Mouse (Mus musculus): ENCODE data around the gene Mmrn2. TPM values are rescaled to one million over a fixed set of nuclear protein-coding genes. Genes with fewer than 3 reads are reported as not detected.

Mmrn2 gene
- polyA plus RNA-seq, 1 experiment from 2014 or later: 6.4 TPM

DNA sequence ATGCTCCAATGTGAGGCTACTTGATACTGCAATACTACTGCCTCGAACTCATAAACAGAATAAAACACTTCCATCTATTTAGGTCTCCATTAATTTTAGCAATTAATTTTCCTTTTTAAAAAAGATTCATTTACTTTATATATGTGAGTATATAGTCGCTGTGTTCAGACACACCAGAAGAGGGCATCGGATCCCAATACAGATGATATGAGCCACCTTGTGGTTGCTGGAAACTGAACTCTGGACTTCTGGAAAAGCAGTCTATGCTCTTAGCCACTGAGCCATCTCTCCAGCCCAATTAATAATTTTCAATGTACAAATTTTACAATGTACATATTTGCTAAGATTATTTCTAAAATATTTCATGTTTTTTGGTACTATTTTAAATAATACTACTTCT is 53.0 kb downstream of the Mmrn2 start:
- no peak for DNase-seq (ENCODE audit: low spot score)
- Histone ChIP-seq H3K4me1 (no peaks in the 10 kb centered on the region), H3K36me3 (replicated peaks) (peaks cover 99% of the 10 kb centered on the region), H3K4me3 (no peak overlapping the region), H3K27me3 (replicated peaks; ENCODE audit: low read depth, poor library complexity, severe bottlenecking) (no peaks in the 10 kb centered on the region), H3K9me3 (no peaks in the 10 kb centered on the region), H3K27ac (replicated peaks) (no peak overlapping the region)
- WGBS: 91% methylated on average over 3 of the region's 3 CpGs

DNA sequence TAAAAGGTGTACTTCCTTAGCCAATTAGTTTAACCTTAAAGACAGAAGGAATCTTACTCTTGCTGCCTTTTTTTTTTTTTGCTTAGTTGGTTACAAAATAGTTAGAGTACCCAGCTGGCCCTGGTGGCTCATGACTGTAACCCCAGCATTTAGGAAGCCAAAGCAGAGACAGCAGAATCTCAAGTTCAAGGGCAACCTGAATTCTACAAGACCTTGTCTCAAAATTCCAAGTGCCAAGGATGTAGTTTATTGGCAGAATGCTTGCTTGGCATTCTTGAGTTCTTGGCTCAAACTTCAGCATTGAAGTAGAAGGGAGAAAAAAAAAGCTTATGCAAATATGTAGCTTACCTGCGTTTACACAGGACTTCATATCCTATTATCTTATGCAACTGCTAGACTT is 53.8 kb downstream of the Mmrn2 start:
- H3K4me1 ChIP-seq: no peaks in the 10 kb centered on the region
- no peak for DNase-seq (ENCODE audit: low spot score)
- WGBS: 88% methylated on average over 1 of the region's 1 CpGs
- no peaks in the 10 kb centered on the region for H3K27me3 ChIP-seq (replicated peaks; ENCODE audit: low read depth, poor library complexity, severe bottlenecking)
- H3K36me3 ChIP-seq (replicated peaks): peaks cover 99% of the 10 kb centered on the region
- H3K4me3 ChIP-seq: no peak overlapping the region
- no peak overlapping the region for H3K27ac ChIP-seq (replicated peaks)
- no peaks in the 10 kb centered on the region for H3K9me3 ChIP-seq

DNA sequence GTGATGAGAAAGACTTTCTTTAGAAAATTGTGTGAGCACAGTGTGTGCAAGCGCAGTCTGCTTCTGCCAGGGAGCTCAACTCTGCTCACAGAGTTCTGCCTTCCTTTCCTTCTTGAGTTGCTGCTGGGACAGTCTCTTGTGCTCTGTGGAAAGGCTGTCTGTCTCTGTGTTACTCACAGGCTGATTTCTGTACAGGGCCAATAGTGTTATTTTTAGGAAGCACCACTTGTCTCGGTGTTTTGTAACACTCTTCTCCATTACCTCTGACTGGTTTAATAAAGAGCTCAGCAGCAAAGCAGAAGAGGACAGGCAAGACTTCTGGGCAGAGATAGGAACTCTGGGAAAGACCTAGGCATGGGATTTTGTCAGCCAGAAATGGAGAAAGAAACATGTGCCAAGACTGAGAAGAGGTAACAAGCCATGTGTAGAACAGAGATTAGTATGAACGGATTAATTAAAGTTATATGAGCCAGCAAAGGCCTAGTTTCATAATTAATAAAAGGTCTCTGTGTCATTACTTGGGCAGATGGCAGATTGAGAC is 65.3 kb downstream of the Mmrn2 start:
- H3K4me1 ChIP-seq: no peaks in the 10 kb centered on the region
- H3K9me3 ChIP-seq: no peaks in the 10 kb centered on the region
- no peaks in the 10 kb centered on the region for H3K27me3 ChIP-seq (replicated peaks; ENCODE audit: low read depth, poor library complexity, severe bottlenecking)
- no peak overlapping the region for H3K27ac ChIP-seq (replicated peaks)
- no peak overlapping the region for H3K4me3 ChIP-seq
- H3K36me3 ChIP-seq (replicated peaks): peaks cover 88% of the 10 kb centered on the region
- no peak for DNase-seq (ENCODE audit: low spot score)
- WGBS: 92% methylated on average over 3 of the region's 3 CpGs

DNA sequence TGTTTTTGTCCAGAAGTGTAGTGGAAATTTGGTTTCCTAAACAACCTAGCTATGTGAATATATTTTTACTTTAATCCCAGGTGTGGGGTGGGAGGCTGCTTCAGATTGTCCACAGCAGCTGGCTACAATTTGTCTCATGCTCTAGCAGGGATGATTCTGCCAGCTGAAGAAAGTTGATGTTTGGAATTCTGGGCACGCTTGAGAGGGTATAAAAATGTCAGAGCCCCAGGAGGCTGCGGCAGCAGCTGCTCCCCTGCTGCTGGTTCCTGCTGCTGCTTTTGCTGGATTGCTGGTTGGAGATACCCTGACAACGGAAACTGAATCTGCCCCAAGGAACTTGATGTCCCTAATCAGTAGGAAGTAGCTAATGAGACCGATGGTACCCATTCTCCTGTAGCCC is 67.3 kb downstream of the Mmrn2 start:
- no peaks in the 10 kb centered on the region for H3K27me3 ChIP-seq (replicated peaks; ENCODE audit: low read depth, poor library complexity, severe bottlenecking)
- 82% methylated on average over 4 of the region's 4 CpGs for WGBS
- H3K27ac ChIP-seq (replicated peaks): no peak overlapping the region
- H3K4me1 ChIP-seq: no peaks in the 10 kb centered on the region
- DNase-seq (ENCODE audit: low spot score): no peak
- H3K36me3 ChIP-seq (replicated peaks): peaks cover 91% of the 10 kb centered on the region
- H3K4me3 ChIP-seq: no peak overlapping the region
- 0 out of 2 replicates have a peak, but pooled peaks cover 2% of the 10 kb centered on the region for H3K9me3 ChIP-seq

DNA sequence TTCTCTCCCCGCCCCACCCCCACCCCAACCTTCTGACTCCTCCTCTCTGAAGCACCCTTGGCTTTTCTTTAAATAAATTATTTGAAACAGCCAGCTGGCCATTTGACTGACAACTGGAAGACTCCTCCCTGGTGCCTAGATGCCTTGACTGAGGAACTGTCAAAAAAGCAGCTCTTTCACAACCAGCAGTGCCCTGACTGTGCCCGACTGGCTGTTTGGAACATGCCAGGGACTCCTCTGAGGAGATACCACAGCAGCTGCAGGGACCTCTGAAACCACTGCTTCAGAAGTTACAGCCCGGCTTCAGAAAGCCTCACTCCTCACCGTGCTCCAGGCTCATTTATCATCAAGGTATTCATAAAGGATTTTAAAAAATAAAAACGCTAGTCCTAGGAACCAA is 69.1 kb downstream of the Mmrn2 start:
- WGBS: 90% methylated on average over 5 of the region's 5 CpGs
- Histone ChIP-seq H3K4me3 (no peak overlapping the region), H3K36me3 (replicated peaks) (peaks cover 89% of the 10 kb centered on the region), H3K27me3 (replicated peaks; ENCODE audit: low read depth, poor library complexity, severe bottlenecking) (no peaks in the 10 kb centered on the region), H3K27ac (replicated peaks) (no peak overlapping the region), H3K4me1 (peaks cover under 1% of the 10 kb centered on the region), H3K9me3 (0 out of 2 replicates have a peak, but pooled peaks cover 2% of the 10 kb centered on the region)
- DNase-seq (ENCODE audit: low spot score): no peak

DNA sequence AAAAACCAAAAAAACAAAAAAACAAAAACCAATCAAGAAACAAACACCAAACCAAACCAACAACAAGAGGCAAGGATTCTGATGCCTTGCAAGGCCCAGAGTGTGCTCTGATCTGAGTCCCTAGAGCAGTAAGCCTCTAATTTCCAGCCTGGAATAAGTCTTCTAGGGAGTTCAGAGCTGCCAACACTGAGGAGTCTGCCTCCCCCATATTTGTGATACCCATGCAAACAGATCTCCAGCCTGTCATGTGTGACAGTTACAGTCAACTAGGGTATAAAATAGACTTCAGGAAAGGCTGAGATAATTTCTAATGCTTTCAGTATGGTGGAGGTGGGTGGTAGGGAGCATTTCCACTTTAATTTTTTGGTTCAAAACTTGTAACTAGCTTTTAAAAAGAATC is 69.7 kb downstream of the Mmrn2 start:
- Histone ChIP-seq H3K36me3 (replicated peaks) (peaks cover 83% of the 10 kb centered on the region), H3K9me3 (0 out of 2 replicates have a peak, but pooled peaks cover 2% of the 10 kb centered on the region), H3K27me3 (replicated peaks; ENCODE audit: low read depth, poor library complexity, severe bottlenecking) (no peaks in the 10 kb centered on the region), H3K4me3 (no peak overlapping the region), H3K4me1 (peaks cover 6% of the 10 kb centered on the region), H3K27ac (replicated peaks) (no peak overlapping the region)
- no peak for DNase-seq (ENCODE audit: low spot score)

DNA sequence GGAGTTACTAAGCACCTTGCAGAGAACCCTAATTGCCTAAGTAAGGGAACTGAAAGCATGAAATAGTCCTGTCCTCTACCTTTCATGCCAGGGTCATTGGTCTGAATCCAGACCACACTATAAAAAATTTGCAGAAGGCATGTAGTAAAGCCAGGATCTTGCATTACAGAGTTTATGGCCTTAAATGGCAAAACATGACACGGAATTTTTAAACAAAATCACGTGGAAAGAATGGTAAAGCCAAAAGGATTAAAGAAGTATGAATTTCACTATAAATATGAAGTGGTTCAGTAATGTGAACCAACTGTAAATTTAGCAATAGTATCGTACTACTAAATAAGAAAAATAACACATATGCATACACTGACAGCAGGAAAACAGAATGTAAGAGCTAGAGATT is 70.1 kb downstream of the Mmrn2 start:
- no peak overlapping the region for H3K27ac ChIP-seq (replicated peaks)
- H3K36me3 ChIP-seq (replicated peaks): peaks cover 81% of the 10 kb centered on the region
- H3K4me3 ChIP-seq: no peak overlapping the region
- DNase-seq (ENCODE audit: low spot score): no peak
- WGBS: 97% methylated on average over 3 of the region's 3 CpGs
- H3K27me3 ChIP-seq (replicated peaks; ENCODE audit: low read depth, poor library complexity, severe bottlenecking): no peaks in the 10 kb centered on the region
- 0 out of 2 replicates have a peak, but pooled peaks cover 2% of the 10 kb centered on the region for H3K9me3 ChIP-seq
- H3K4me1 ChIP-seq: peaks cover 11% of the 10 kb centered on the region

DNA sequence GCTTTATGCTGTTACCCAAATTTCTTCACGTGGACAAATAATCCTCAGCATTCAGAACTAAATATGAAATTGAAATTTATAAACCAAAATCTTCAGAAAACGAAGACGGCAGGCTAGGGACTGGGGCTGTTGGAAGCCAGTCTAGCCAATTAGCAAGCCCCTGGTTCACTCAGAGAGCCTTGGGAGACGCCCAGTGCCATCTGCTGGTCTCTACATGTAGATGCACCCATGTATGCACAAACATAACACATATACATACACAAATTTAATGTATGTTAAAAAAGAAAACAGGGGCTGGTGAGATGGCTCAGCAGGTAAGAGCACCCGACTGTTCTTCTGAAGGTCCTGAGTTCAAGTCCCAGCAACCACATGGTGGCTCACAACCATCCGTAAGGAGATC is 71.4 kb downstream of the Mmrn2 start:
- Histone ChIP-seq H3K4me1 (peaks cover 12% of the 10 kb centered on the region), H3K27ac (replicated peaks) (no peak overlapping the region), H3K36me3 (replicated peaks) (peaks cover 71% of the 10 kb centered on the region), H3K9me3 (0 out of 2 replicates have a peak, but pooled peaks cover 2% of the 10 kb centered on the region), H3K4me3 (no peak overlapping the region), H3K27me3 (replicated peaks; ENCODE audit: low read depth, poor library complexity, severe bottlenecking) (no peaks in the 10 kb centered on the region)
- DNase-seq (ENCODE audit: low spot score): no peak
- 95% methylated on average over 6 of the region's 6 CpGs for WGBS

DNA sequence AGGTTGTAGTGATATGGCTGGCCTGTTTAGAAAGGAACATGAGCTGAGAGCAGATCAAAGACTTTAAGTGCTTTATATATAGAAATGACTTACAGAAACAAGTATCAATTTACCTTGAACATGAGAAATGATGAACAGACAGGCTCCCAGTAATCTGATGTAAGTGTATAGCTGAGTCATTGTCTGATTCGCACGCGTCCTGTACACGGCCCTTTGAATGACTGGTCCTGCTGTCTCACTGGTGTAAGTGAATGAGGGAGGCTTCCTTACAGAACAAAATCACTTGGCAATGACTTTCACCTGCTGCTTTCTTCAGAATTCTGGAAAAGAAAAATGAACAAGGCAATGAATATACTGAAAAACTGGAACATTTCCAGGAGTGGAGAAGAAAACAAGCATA is 72.4 kb downstream of the Mmrn2 start:
- H3K4me1 ChIP-seq: peaks cover 12% of the 10 kb centered on the region
- 0 out of 2 replicates have a peak, but pooled peaks cover 2% of the 10 kb centered on the region for H3K9me3 ChIP-seq
- no peak overlapping the region for H3K4me3 ChIP-seq
- DNase-seq (ENCODE audit: low spot score): no peak
- H3K27me3 ChIP-seq (replicated peaks; ENCODE audit: low read depth, poor library complexity, severe bottlenecking): no peaks in the 10 kb centered on the region
- 97% methylated on average over 4 of the region's 4 CpGs for WGBS
- H3K36me3 ChIP-seq (replicated peaks): peaks cover 63% of the 10 kb centered on the region
- no peak overlapping the region for H3K27ac ChIP-seq (replicated peaks)

DNA sequence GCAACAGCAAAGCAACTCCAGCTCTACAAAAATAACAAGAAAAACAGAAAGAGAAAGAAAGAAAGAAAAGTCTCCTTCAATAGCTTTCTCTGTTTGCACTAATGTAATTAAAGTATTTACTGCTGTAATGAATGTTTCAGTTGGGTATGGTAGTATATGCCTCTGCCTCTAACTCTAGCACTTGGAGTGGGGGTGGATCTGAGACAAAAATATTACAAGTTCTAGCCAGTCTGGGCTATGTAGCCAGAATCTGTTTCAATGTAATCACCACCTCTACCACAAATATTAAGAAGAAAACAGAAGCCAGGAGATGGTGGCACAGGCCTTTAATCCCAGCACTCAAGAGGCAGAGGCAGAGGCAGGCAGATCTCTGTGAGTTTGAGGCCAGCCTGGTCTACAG is 73.1 kb downstream of the Mmrn2 start:
- Histone ChIP-seq H3K4me3 (no peak overlapping the region), H3K27me3 (replicated peaks; ENCODE audit: low read depth, poor library complexity, severe bottlenecking) (no peaks in the 10 kb centered on the region), H3K9me3 (0 out of 2 replicates have a peak, but pooled peaks cover 2% of the 10 kb centered on the region), H3K4me1 (peaks cover 15% of the 10 kb centered on the region), H3K36me3 (replicated peaks) (peaks cover 55% of the 10 kb centered on the region), H3K27ac (replicated peaks) (no peak overlapping the region)
- no peak for DNase-seq (ENCODE audit: low spot score)

DNA sequence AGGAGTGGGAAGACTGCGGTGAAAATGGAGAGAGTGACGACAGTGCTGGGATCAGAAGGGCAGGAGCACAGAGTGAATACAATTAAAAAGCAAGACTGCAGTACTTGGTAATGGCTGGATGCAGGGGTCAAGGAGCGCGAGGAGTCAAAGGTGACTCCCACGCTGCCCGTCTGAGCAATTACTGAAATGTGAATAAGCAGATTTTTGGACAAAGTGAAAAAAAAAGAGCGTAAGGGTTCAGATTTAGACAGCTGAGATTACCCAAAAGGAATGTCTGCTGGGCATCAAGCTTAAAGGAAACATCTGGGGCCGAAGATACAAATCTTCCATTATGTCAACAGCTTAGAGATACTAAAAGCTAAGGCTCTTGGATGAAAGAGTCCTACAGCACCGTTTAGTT is 74.5 kb downstream of the Mmrn2 start:
- WGBS: 39% methylated on average over 9 of the region's 9 CpGs
- Histone ChIP-seq H3K9me3 (0 out of 2 replicates have a peak, but pooled peaks cover 2% of the 10 kb centered on the region), H3K27me3 (replicated peaks; ENCODE audit: low read depth, poor library complexity, severe bottlenecking) (no peaks in the 10 kb centered on the region), H3K4me1 (peaks cover 25% of the 10 kb centered on the region), H3K27ac (replicated peaks) (no peak overlapping the region), H3K36me3 (replicated peaks) (peaks cover 50% of the 10 kb centered on the region), H3K4me3 (no peak overlapping the region)
- DNase-seq (ENCODE audit: low spot score): peak; percentile 36

DNA sequence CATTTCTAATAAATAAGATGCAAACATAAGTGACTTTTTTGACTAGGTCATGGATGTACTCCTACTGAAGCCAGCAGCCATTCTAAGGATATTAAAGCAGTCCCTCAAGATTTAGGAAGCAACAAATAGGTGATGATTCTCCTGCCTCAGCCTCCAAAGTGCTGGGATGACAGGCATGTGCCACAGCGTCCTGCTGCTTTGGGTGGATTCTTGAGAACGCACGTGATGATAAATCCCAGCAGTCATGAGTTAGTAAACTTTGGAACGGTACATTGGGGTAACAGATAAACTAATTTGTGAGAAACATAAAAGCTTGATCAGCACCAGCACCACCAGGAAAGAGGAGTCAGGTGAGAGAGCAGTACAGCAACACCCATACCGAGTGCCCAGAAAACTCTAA is 75.2 kb downstream of the Mmrn2 start:
- H3K27me3 ChIP-seq (replicated peaks; ENCODE audit: low read depth, poor library complexity, severe bottlenecking): no peaks in the 10 kb centered on the region
- peaks cover 25% of the 10 kb centered on the region for H3K4me1 ChIP-seq
- peaks cover 51% of the 10 kb centered on the region for H3K36me3 ChIP-seq (replicated peaks)
- H3K9me3 ChIP-seq: 0 out of 2 replicates have a peak, but pooled peaks cover 2% of the 10 kb centered on the region
- no peak for DNase-seq (ENCODE audit: low spot score)
- WGBS: 91% methylated on average over 5 of the region's 5 CpGs
- H3K27ac ChIP-seq (replicated peaks): no peak overlapping the region
- H3K4me3 ChIP-seq: no peak overlapping the region

DNA sequence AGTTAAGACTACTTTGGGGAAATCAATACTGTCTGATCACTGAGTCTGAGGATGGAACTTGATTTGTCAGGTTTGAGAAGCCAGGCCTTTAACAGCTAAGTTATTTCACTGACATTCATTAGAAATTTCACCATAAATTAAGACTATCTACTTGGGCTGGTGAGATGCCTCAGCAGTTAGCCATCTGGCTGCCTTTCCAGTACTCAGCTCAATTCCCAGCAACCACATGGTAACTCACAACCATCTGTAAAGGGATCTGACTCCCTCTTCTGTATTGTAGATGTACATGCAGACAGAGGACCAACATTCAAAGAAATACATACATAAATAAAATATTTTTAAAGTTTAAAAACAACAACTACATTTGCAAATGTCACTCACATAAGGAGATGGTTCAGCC is 76.6 kb downstream of the Mmrn2 start:
- H3K4me3 ChIP-seq: no peak overlapping the region
- peaks cover 46% of the 10 kb centered on the region for H3K36me3 ChIP-seq (replicated peaks)
- no peaks in the 10 kb centered on the region for H3K9me3 ChIP-seq
- no peak for DNase-seq (ENCODE audit: low spot score)
- H3K27me3 ChIP-seq (replicated peaks; ENCODE audit: low read depth, poor library complexity, severe bottlenecking): no peaks in the 10 kb centered on the region
- H3K4me1 ChIP-seq: peaks cover 25% of the 10 kb centered on the region
- no peak overlapping the region for H3K27ac ChIP-seq (replicated peaks)
